Mouse (Mus musculus): ENCODE data around the gene Myom1. TPM values are rescaled to one million over a fixed set of nuclear protein-coding genes. Genes with fewer than 3 reads are reported as not detected.

Myom1 gene
- polyA plus RNA-seq, 1 experiment from 2014 or later: 1.3 TPM

DNA sequence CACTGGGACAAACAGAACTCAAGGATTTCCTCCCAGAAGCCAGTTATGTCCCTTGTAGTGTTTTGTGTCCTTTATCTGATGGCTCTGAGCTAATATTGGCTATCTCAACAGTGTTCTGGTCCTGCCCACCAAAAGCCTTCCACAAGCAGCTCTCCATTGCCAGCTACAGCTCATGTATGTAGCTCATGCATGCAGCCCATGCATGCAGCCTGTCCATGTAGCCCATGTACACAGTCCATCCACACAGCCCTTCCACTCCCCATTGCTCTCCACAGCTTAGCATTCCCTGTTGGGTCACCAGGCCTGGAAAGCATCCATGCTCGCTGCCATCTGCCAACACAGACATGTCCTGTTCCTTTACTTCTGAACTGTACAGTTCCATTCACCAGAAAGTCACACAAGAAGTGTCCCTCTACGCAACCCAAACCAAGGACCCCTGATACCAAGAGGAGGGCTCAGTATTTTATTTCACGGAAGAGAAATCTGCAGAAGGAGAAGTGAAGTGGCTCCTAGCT is 132.1 kb downstream of the Myom1 start:
- no peaks in the 10 kb centered on the region for H3K27me3 ChIP-seq (ENCODE audit: control insufficient read depth, insufficient read depth, low read length)
- no peaks in the 10 kb centered on the region for H3K36me3 ChIP-seq (ENCODE audit: control insufficient read depth, insufficient read depth, low read length)
- no peak overlapping the region for H3K27ac ChIP-seq (replicated peaks; ENCODE audit: low read depth, low read length)
- no peak overlapping the region for H3K9ac ChIP-seq (replicated peaks; ENCODE audit: low read length)
- 90% methylated on average over 3 of the region's 3 CpGs for WGBS
- DNase-seq (no peak), ATAC-seq (ENCODE audit: low FRiP score, low TSS enrichment) (no peak)
- no peak overlapping the region for H3K4me3 ChIP-seq (replicated peaks; ENCODE audit: low read depth, low read length)
- no peaks in the 10 kb centered on the region for H3K9me3 ChIP-seq (ENCODE audit: control insufficient read depth, low read length)
- 0 out of 2 replicates have a peak, but pooled peaks cover 4% of the 10 kb centered on the region for H3K4me1 ChIP-seq (ENCODE audit: control insufficient read depth, insufficient read depth, low read length)
- H3K4me2 ChIP-seq (ENCODE audit: low read length): no peak overlapping the region

DNA sequence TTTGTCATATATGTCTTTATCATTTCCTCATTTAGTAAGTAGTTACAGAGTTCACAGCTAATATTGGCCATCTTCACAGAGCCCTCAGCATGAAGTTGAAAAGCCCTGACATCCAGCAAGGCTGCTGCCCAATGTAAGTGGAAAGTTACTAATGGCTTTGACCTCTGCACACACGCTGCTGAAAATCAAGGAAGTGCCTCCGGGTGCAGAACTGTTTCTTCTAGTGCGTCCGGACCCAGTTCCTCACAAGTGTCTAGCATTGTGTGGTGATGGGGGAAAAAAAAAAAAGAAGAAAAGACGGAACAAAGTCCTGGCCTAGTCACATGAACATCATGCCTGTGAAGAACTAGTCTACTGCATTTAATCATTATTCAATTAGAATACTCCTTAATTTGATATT is 132.7 kb downstream of the Myom1 start:
- Histone ChIP-seq H3K4me1 (ENCODE audit: control insufficient read depth, insufficient read depth, low read length) (0 out of 2 replicates have a peak, but pooled peaks cover 4% of the 10 kb centered on the region), H3K9me3 (ENCODE audit: control insufficient read depth, low read length) (no peaks in the 10 kb centered on the region), H3K27me3 (ENCODE audit: control insufficient read depth, insufficient read depth, low read length) (no peaks in the 10 kb centered on the region), H3K36me3 (ENCODE audit: control insufficient read depth, insufficient read depth, low read length) (no peaks in the 10 kb centered on the region), H3K9ac (replicated peaks; ENCODE audit: low read length) (no peak overlapping the region), H3K27ac (replicated peaks; ENCODE audit: low read depth, low read length) (no peak overlapping the region), H3K4me2 (ENCODE audit: low read length) (no peak overlapping the region), H3K4me3 (replicated peaks; ENCODE audit: low read depth, low read length) (no peak overlapping the region)
- ATAC-seq (ENCODE audit: low FRiP score, low TSS enrichment) (no peak), DNase-seq (no peak)
- WGBS: 86% methylated on average over 5 of the region's 5 CpGs

DNA sequence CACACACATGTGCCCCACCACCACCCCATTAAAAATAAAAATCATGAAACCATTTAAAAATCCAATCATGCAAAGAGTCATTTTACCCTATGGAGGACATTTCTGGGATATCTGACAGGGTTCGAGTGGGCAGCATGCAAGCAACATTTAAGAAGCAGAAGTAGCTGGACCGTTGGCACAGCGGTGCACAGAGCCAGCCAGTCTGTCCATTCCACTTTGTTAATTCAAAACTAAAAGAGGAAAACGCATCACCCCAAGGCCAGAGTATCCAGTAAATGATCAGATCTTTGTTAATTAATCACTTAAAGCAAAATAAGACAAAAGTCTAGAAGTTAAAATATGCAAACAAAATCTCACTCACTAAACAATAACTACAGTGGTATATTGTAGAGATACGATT is 133.4 kb downstream of the Myom1 start:
- no peak for DNase-seq
- ATAC-seq (ENCODE audit: low FRiP score, low TSS enrichment): no peak
- 0 out of 2 replicates have a peak, but pooled peaks cover 4% of the 10 kb centered on the region for H3K4me1 ChIP-seq (ENCODE audit: control insufficient read depth, insufficient read depth, low read length)
- 92% methylated on average over 5 of the region's 5 CpGs for WGBS
- no peak overlapping the region for H3K27ac ChIP-seq (replicated peaks; ENCODE audit: low read depth, low read length)
- H3K36me3 ChIP-seq (ENCODE audit: control insufficient read depth, insufficient read depth, low read length): no peaks in the 10 kb centered on the region
- no peak overlapping the region for H3K9ac ChIP-seq (replicated peaks; ENCODE audit: low read length)
- H3K4me3 ChIP-seq (replicated peaks; ENCODE audit: low read depth, low read length): no peak overlapping the region
- H3K4me2 ChIP-seq (ENCODE audit: low read length): no peak overlapping the region
- no peaks in the 10 kb centered on the region for H3K27me3 ChIP-seq (ENCODE audit: control insufficient read depth, insufficient read depth, low read length)
- H3K9me3 ChIP-seq (ENCODE audit: control insufficient read depth, low read length): no peaks in the 10 kb centered on the region

DNA sequence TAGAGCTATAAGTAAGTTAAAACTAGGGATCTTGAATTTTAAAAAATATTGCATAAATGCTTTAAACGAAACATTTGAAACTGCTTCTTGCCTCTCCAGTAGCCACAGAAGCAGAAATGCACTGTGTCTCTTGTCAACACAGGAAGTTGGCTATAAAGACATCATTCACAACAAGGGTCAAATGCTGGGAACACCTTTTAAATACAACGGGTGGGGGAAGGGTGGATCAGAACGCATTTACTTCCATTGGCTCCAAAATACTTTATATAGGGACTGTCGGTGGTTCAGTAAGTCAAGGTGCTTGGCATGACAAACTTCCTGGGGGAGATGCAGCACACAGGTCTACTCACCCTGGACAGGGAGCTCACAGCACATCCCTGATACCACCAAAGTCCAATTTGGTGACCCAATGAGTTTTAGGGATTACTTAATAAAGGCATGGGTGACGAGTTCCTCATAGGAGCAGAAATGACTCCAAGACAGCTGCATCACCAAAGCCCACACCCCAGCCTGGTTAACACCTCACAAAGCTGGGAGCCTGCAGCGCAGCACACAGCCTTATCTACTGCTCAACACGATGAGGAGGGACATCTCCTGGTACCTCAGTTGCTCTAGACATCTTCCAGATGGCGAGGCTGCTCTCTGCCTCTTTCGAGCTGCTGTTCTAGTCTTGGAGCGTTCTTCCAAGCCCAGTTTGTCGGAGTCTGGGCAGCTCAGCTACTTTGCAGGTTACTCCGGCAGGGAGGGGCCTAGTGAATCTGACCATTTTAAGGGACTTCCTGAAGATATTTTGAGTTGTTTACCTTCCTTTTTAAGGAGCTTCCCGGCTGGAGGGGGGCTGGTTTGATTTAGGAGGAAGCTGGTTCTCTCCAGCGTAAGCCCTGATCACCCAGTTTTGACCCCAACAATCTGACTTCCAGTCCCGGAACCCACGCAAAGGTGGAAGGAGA is 134.2 kb downstream of the Myom1 start:
- 0 out of 2 replicates have a peak, but pooled peaks cover 4% of the 10 kb centered on the region for H3K4me1 ChIP-seq (ENCODE audit: control insufficient read depth, insufficient read depth, low read length)

DNA sequence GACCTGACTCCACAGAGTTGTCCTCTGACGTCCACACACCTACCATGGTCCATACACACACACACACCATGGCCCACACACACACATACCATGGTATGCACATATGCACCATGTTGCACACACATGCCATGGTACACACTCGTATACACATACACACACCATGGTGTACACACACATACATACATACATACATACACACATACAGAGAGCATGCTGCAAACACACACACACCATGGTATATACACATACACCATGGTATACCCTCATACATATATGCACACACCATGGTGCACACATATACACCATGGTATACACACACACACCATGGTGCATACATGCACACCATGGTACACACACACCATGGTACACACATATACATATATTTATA is 134.9 kb downstream of the Myom1 start:
- ATAC-seq (ENCODE audit: low FRiP score, low TSS enrichment) (no peak), DNase-seq (no peak)
- Histone ChIP-seq H3K4me3 (replicated peaks; ENCODE audit: low read depth, low read length) (no peak overlapping the region), H3K4me2 (ENCODE audit: low read length) (no peak overlapping the region), H3K9ac (replicated peaks; ENCODE audit: low read length) (no peak overlapping the region), H3K27me3 (ENCODE audit: control insufficient read depth, insufficient read depth, low read length) (no peaks in the 10 kb centered on the region), H3K4me1 (ENCODE audit: control insufficient read depth, insufficient read depth, low read length) (0 out of 2 replicates have a peak, but pooled peaks cover 4% of the 10 kb centered on the region), H3K27ac (replicated peaks; ENCODE audit: low read depth, low read length) (no peak overlapping the region), H3K9me3 (ENCODE audit: control insufficient read depth, low read length) (no peaks in the 10 kb centered on the region), H3K36me3 (ENCODE audit: control insufficient read depth, insufficient read depth, low read length) (no peaks in the 10 kb centered on the region)
- WGBS: 85% methylated on average over 2 of the region's 2 CpGs

More for the DNA sequence above, 134.2 kb downstream of the Myom1 start:
- Histone ChIP-seq H3K4me3 (replicated peaks; ENCODE audit: low read depth, low read length) (no peak overlapping the region), H3K4me2 (ENCODE audit: low read length) (no peak overlapping the region), H3K9ac (replicated peaks; ENCODE audit: low read length) (no peak overlapping the region), H3K27me3 (ENCODE audit: control insufficient read depth, insufficient read depth, low read length) (no peaks in the 10 kb centered on the region), H3K9me3 (ENCODE audit: control insufficient read depth, low read length) (no peaks in the 10 kb centered on the region), H3K27ac (replicated peaks; ENCODE audit: low read depth, low read length) (no peak overlapping the region), H3K36me3 (ENCODE audit: control insufficient read depth, insufficient read depth, low read length) (no peaks in the 10 kb centered on the region)
- no peak for DNase-seq
- 86% methylated on average over 16 of the region's 16 CpGs for WGBS
- no peak for ATAC-seq (ENCODE audit: low FRiP score, low TSS enrichment)

DNA sequence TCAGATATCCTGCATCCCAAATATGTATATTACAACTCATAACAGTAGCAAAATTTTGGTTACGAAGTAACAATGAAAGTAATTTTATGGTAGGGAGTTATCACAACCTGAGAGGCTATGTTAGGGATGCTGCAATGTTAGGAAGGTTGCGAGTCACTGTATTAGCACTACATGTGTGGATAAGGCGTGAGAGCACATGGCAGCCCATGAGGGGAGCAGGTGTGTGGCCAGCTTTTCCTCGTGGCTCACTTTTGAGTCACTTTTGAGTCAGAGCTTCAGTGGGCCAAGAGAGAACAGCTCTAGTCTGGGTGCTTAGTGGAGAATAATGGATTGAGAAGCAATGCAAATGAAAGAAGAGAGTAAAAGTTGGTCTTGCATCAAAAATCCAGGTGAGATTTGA is 139.6 kb downstream of the Myom1 start:
- 81% methylated on average over 4 of the region's 4 CpGs for WGBS
- no peak overlapping the region for H3K27ac ChIP-seq (replicated peaks; ENCODE audit: low read depth, low read length)
- DNase-seq (no peak), ATAC-seq (ENCODE audit: low FRiP score, low TSS enrichment) (no peak)
- H3K36me3 ChIP-seq (ENCODE audit: control insufficient read depth, insufficient read depth, low read length): no peaks in the 10 kb centered on the region
- no peak overlapping the region for H3K4me3 ChIP-seq (replicated peaks; ENCODE audit: low read depth, low read length)
- no peak overlapping the region for H3K4me2 ChIP-seq (ENCODE audit: low read length)
- no peak overlapping the region for H3K9ac ChIP-seq (replicated peaks; ENCODE audit: low read length)
- H3K4me1 ChIP-seq (ENCODE audit: control insufficient read depth, insufficient read depth, low read length): 0 out of 2 replicates have a peak, but pooled peaks cover 4% of the 10 kb centered on the region
- no peaks in the 10 kb centered on the region for H3K9me3 ChIP-seq (ENCODE audit: control insufficient read depth, low read length)
- H3K27me3 ChIP-seq (ENCODE audit: control insufficient read depth, insufficient read depth, low read length): no peaks in the 10 kb centered on the region

DNA sequence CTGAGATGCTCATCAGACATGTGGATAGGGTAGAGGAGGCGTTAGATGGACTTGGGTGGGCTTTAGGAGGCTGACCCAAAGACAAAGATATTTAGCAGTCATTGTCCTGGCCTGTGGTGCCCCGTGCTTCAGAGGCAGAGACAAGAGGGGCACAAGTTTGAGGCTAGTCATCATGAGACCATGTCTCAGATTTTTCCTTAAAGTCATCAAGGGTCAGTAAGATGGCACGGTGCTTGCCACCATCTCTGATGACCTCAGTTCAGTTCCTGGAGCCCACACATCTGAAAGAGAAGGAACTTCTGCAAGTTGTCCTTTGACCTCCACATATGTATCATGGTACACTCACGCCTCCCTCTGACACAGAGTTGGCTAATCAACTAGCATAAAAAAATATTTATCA is 140.7 kb downstream of the Myom1 start:
- ATAC-seq (ENCODE audit: low FRiP score, low TSS enrichment) (no peak), DNase-seq (no peak)
- no peaks in the 10 kb centered on the region for H3K27me3 ChIP-seq (ENCODE audit: control insufficient read depth, insufficient read depth, low read length)
- no peak overlapping the region for H3K9ac ChIP-seq (replicated peaks; ENCODE audit: low read length)
- H3K27ac ChIP-seq (replicated peaks; ENCODE audit: low read depth, low read length): no peak overlapping the region
- H3K36me3 ChIP-seq (ENCODE audit: control insufficient read depth, insufficient read depth, low read length): no peaks in the 10 kb centered on the region
- no peak overlapping the region for H3K4me2 ChIP-seq (ENCODE audit: low read length)
- no peak overlapping the region for H3K4me3 ChIP-seq (replicated peaks; ENCODE audit: low read depth, low read length)
- 0 out of 2 replicates have a peak, but pooled peaks cover 4% of the 10 kb centered on the region for H3K4me1 ChIP-seq (ENCODE audit: control insufficient read depth, insufficient read depth, low read length)
- H3K9me3 ChIP-seq (ENCODE audit: control insufficient read depth, low read length): no peaks in the 10 kb centered on the region
- WGBS: 85% methylated on average over 4 of the region's 4 CpGs

DNA sequence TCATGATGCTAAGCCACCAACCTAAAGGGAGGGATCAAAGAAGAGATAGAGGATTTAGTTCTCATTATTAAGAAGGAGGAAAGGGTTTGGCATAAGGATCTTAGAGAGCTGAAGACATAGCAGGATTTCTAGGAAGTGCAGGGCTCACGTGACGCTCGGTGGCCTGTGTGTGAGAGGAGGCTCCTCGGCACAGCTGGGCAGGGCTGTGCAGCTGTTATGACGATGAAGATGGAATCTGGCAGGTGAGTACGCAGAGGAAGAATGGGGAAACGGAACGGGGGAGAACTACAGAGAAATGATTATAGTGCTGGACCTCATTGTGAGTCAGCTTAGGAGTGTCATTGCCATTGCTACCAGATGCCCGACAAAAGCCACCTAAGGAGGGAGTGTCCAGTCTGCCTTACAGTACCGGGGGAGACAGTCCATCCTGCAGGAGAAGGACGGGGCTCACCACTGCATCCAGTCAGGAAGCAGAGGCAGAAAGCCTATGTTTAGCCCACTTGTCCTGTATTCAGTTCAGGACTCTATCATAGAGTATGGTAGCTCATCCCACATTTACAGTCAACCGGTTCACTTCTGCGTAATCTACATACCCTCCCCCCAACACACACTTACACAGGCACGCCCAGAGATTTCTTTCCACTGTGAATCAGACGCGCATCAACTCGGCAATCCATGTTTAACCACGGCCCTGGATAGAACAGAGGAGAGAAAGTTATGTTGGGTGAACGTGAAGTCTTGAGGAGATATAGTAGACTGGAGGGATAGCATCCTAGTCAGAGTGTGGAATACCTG is 142.1 kb downstream of the Myom1 start:
- no peaks in the 10 kb centered on the region for H3K27me3 ChIP-seq (ENCODE audit: control insufficient read depth, insufficient read depth, low read length)
- ATAC-seq (ENCODE audit: low FRiP score, low TSS enrichment) (no peak), DNase-seq (no peak)
- 0 out of 2 replicates have a peak, but pooled peaks cover 3% of the 10 kb centered on the region for H3K9me3 ChIP-seq (ENCODE audit: control insufficient read depth, low read length)
- H3K4me3 ChIP-seq (replicated peaks; ENCODE audit: low read depth, low read length): no peak overlapping the region
- no peak overlapping the region for H3K9ac ChIP-seq (replicated peaks; ENCODE audit: low read length)
- H3K4me1 ChIP-seq (ENCODE audit: control insufficient read depth, insufficient read depth, low read length): no peaks in the 10 kb centered on the region
- no peaks in the 10 kb centered on the region for H3K36me3 ChIP-seq (ENCODE audit: control insufficient read depth, insufficient read depth, low read length)
- H3K27ac ChIP-seq (replicated peaks; ENCODE audit: low read depth, low read length): no peak overlapping the region
- H3K4me2 ChIP-seq (ENCODE audit: low read length): no peak overlapping the region
- 91% methylated on average over 19 of the region's 19 CpGs for WGBS
